Comparison of ENCODE assay signal across 10 mouse cellular contexts in the genomic region with DNA sequence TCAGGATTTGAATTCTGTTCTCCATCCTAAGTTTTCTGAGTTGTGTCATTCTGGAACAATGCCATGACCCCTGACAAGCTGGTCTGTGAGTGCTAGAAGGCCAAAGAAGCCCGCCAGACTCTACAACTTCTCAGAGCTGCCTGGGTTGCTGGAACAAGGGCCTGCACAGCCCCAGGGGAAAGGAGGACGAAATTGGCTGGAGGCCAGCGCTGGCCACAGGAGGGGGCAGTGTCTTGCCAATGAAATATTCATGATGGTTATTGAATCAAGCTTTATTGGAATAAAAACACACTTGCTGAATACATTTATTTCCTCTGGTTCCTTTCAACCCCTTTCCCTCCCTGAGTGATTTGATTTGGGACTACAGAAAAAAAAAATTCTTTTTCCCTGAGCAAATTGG.
DNase-seq lines count a peak whose midpoint lies in the region; ATAC-seq and TF ChIP-seq lines count a peak whose summit lies in the region.
"Had no signal": no experiment of that assay in that cellular context is flagged by ENCODE, and none has a peak within 500 bp of the region (broad histone marks: within the 10 kb centered on the region; RNA-seq: fewer than 3 reads in every experiment).

No protein-coding gene starts in this region.

- no peak overlapping the region for H3K4me3 ChIP-seq in thymus, adult 2 months (ENCODE audit: control insufficient read depth, insufficient read depth, low read length)
- H3K4me3 ChIP-seq in limb, embryonic 10.5 days = no peak overlapping the region
- H3K4me3 ChIP-seq: liver, embryonic 13.5 days had no signal

- H3K36me3 ChIP-seq in thymus, adult 2 months (ENCODE audit: control insufficient read depth, insufficient read depth, low read length) = no peaks in the 10 kb centered on the region
- no peaks in the 10 kb centered on the region for H3K36me3 ChIP-seq in limb, embryonic 10.5 days
- H3K36me3 ChIP-seq: liver, embryonic 13.5 days had no signal

- TF ChIP-seq POLR2A in thymus, adult 2 months (IDR thresholded peaks at IDR 0.05; ENCODE audit: control insufficient read depth, extremely low read depth, insufficient read depth, low read length, poor library complexity) = no peak

- H3K27me3 ChIP-seq in thymus, adult 2 months (ENCODE audit: control insufficient read depth, insufficient read depth, low read length) = no peaks in the 10 kb centered on the region
- H3K27me3 ChIP-seq in limb, embryonic 10.5 days (ENCODE audit: low read depth, poor library complexity, severe bottlenecking) = 0 out of 2 replicates have a peak, but pooled peaks cover 10% of the 10 kb centered on the region

- no peak for ATAC-seq in monocyte, adult 5-6 weeks (replicated peaks; ENCODE audit: insufficient number of reproducible peaks, low FRiP score, low TSS enrichment, poor library complexity, severe bottlenecking)

- H3K4me1 ChIP-seq in thymus, adult 2 months (replicated peaks; ENCODE audit: control insufficient read depth, insufficient read depth, low read length) = no peaks in the 10 kb centered on the region
- peaks cover 29% of the 10 kb centered on the region for H3K4me1 ChIP-seq in limb, embryonic 10.5 days
- H3K4me1 ChIP-seq: liver, embryonic 13.5 days had no signal

- no peak for TF ChIP-seq CTCF in thymus, adult 2 months (IDR thresholded peaks at IDR 0.05; ENCODE audit: borderline replicate concordance, control insufficient read depth, extremely low read depth, insufficient read depth, low read length, poor library complexity)

- WGBS in thymus, adult 2 months = 79% methylated on average over 3 of the region's 3 CpGs
- 75% methylated on average over 3 of the region's 3 CpGs for WGBS in limb, embryonic 10.5 days

- H3K27ac ChIP-seq in thymus, adult 2 months (ENCODE audit: control insufficient read depth, insufficient read depth, low read length) = no peak overlapping the region
- H3K27ac ChIP-seq in limb, embryonic 10.5 days = no peak overlapping the region
- H3K27ac ChIP-seq: liver, embryonic 13.5 days had no signal

- peak; percentile 28 to 41 for DNase-seq in frontal cortex, postnatal 10 days (ENCODE audit: low spot score in 2 of 2)
- no peak for DNase-seq in frontal cortex, postnatal 25 days (ENCODE audit: low spot score in 2 of 2)
- peak; percentile 68 for DNase-seq in MN1 (ENCODE audit: low spot score)
- peak; percentile 62 to 66 for DNase-seq in cerebellum, postnatal 14 days
- peak; percentile 58 to 72 for DNase-seq in layer of hippocampus, postnatal 10 days (ENCODE audit: low spot score in 2 of 2)
- no peak for DNase-seq in thymus, adult 2 months
- no peak for DNase-seq in limb, embryonic 10.5 days (ENCODE audit: low spot score)
- DNase-seq: liver, embryonic 13.5 days; thymus, postnatal 25 days had no signal

- no peaks in the 10 kb centered on the region for H3K9me3 ChIP-seq in limb, embryonic 10.5 days (replicated peaks)
- H3K9me3 ChIP-seq: liver, embryonic 13.5 days had no signal

Comparison
In these comparisons a context has a peak if more than half of its experiments do, and no peak if none do; other contexts are left out.
1. DNase-seq: peak in frontal cortex, postnatal 10 days (2 of 2), MN1 (single experiment), cerebellum, postnatal 14 days (2 of 2) and layer of hippocampus, postnatal 10 days (2 of 2); none in frontal cortex, postnatal 25 days (0 of 2), thymus, adult 2 months (single experiment) and limb, embryonic 10.5 days (single experiment).